Mouse (Mus musculus) hematopoietic stem cell, adult 5-6 weeks (primary cell): ENCODE measurements around the gene Adrm1. TPM values are rescaled to one million over a fixed set of nuclear protein-coding genes. Genes with fewer than 3 reads are reported as not detected.

Experiments used
- total RNA-seq: library from RNA; stranded (forward); fragments of 172-1452, 232-1000 nt; gene quantifications from 2 replicates; pipeline ENCODE4 v1.2.3, GENCODE M21; 2017

Adrm1 gene
- total RNA-seq, 1 experiment from 2014 or later, result 45.6 TPM

Other genes with a start within 250 kb of the Adrm1 start
- gene Taf4, start 194.8 kb upstream of the Adrm1 start, total RNA-seq, result 20.1 and 20.9 TPM in 2 replicates
- gene Lsm14b, start 146.5 kb upstream of the Adrm1 start, total RNA-seq, result 40.8 and 47.7 TPM in 2 replicates
- gene Psma7, start 129.1 kb upstream of the Adrm1 start, total RNA-seq, result 301 and 338 TPM in 2 replicates
- gene Ss18l1, start 129.0 kb upstream of the Adrm1 start, total RNA-seq, result 3.6 and 4.4 TPM in 2 replicates
- gene Mtg2, start 100.9 kb upstream of the Adrm1 start, total RNA-seq, result 17.3 and 22.5 TPM in 2 replicates
- not detected in 2 replicates for gene Hrh3, start 67.0 kb upstream of the Adrm1 start, total RNA-seq
- 35.1 and 36.2 TPM in 2 replicates for gene Osbpl2, start 52.2 kb upstream of the Adrm1 start, total RNA-seq
- gene Lama5, start 54.4 kb downstream of the Adrm1 start, total RNA-seq, result 0.20 and 1.9 TPM in 2 replicates
- 2,895 and 4,157 TPM in 2 replicates for gene Rps21, start 85.9 kb downstream of the Adrm1 start, total RNA-seq
- gene Cables2, start 102.0 kb downstream of the Adrm1 start, total RNA-seq, result 9.8 and 16.8 TPM in 2 replicates
- gene Rbbp8nl, start 118.4 kb downstream of the Adrm1 start, total RNA-seq, result not detected in 2 replicates
- not detected in 2 replicates for gene Gata5, start 163.2 kb downstream of the Adrm1 start, total RNA-seq